Mouse (Mus musculus) intestine, postnatal 0 days (tissue): ENCODE data around the gene Lyzl4. TPM values are rescaled to one million over a fixed set of nuclear protein-coding genes. Genes with fewer than 3 reads are reported as not detected.

ENCODE experiments used
- ATAC-seq: fragments of 200-750 bp; cut with Nextera tagmentation; 2 replicates; pipeline ENCODE4 v1.8.0; 2017; ENCODE audit warnings: mild to moderate bottlenecking, moderate TSS enrichment, moderate library complexity
- H3K27ac ChIP-seq: fragments of 300-500 bp; sonication (generic); 2 replicates; pipeline ENCODE4 v1.5.1; 2014; ENCODE audit warnings: mild to moderate bottlenecking, low read depth, low read length, moderate library complexity
- H3K27me3 ChIP-seq: fragments of 300-500 bp; sonication (generic); replicated peaks from 2 replicates; pipeline ENCODE4 v1.6.1; 2014; ENCODE audit warnings: low read length, mixed read lengths; ENCODE audit not compliant: control insufficient read depth, insufficient read depth
- H3K36me3 ChIP-seq: fragments of 300-500 bp; sonication (generic); 2 replicates; pipeline ENCODE4 v1.6.1; 2014; ENCODE audit warnings: mild to moderate bottlenecking, moderate library complexity; ENCODE audit not compliant: control insufficient read depth, insufficient read depth
- H3K4me1 ChIP-seq: fragments of 300-500 bp; sonication (generic); replicated peaks from 2 replicates; pipeline ENCODE4 v1.6.1; 2014; ENCODE audit warnings: antibody characterized with exemption, low read length, mixed read lengths; ENCODE audit not compliant: control insufficient read depth, insufficient read depth
- H3K4me2 ChIP-seq: fragments of 300-500 bp; sonication (generic); replicated peaks from 2 replicates; pipeline ENCODE4 v1.6.1; 2014; ENCODE audit warnings: low read depth, mild to moderate bottlenecking, moderate library complexity
- H3K4me3 ChIP-seq: fragments of 300-500 bp; sonication (generic); 2 replicates; pipeline ENCODE4 v1.5.1; 2014; ENCODE audit warnings: low read depth, low read length
- H3K9ac ChIP-seq: fragments of 300-500 bp; sonication (generic); 2 replicates; pipeline ENCODE4 v1.6.1; 2014; ENCODE audit warnings: mild to moderate bottlenecking, low read depth, low read length
- H3K9me3 ChIP-seq: fragments of 300-500 bp; sonication (generic); 2 replicates; pipeline ENCODE4 v1.6.1; 2016; ENCODE audit warnings: mixed run types; ENCODE audit not compliant: control insufficient read depth
- CTCF ChIP-seq: sonication (generic); IDR thresholded peaks from 2 replicates; pipeline ENCODE4 v1.5.1; 2016; ENCODE audit warnings: low read depth, mild to moderate bottlenecking, control low read depth, antibody characterized with exemption, moderate library complexity
- WGBS: fragments of 180-500 bp; shearing (Covaris S2); extraction: QIAGEN DNeasy Blood & Tissue Kit; methylation state at CpG from one replicate; pipeline ENCODE4 v1.1.7; 2014; 5-methylcytosine and 5-hydroxymethylcytosine counted together
- polyA plus RNA-seq: library from polyadenylated mRNA; unstranded; fragments of >200 nt; fragmentation: Nextera tagmentation; extraction: Ambion mirVana; gene quantifications from 2 replicates; pipeline ENCODE4 v1.2.1, GENCODE M21; 2015

Gene Lyzl4
- polyA plus RNA-seq, 1 experiment from 2014 or later, result 0.34 TPM

DNA sequence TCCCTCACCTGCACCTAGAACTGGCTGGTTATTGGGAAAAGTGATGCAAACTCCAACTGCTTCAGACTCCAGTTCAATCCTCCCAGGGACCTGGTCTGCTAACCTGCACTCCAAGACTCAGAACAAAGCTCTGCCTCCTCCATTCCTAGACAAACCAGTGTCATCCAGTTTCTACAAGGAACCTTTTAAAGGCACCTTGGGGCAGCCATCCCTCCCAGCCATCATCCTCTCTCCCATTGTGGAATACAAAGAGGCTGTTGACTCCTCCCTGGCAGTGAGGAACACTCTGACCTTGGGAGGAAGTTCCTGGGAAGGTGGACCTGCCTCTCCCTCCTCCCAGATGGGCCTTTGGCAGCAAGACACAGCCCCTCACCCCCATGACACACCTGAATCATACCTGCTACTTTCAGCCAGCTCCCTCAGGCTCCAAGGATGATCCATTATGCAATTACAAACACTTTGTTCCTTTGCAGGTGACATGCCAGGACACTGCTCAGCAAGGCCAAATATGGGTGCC lies 27.6 kb downstream of the Lyzl4 start:
- TF ChIP-seq CTCF, result no peak
- H3K4me2 ChIP-seq, result no peak overlapping the region
- peaks cover 4% of the 10 kb centered on the region for H3K27me3 ChIP-seq
- H3K9me3 ChIP-seq, result no peaks in the 10 kb centered on the region
- no peaks in the 10 kb centered on the region for H3K4me1 ChIP-seq
- ATAC-seq, result no peak
- no peak overlapping the region for H3K9ac ChIP-seq
- no peak overlapping the region for H3K4me3 ChIP-seq
- H3K27ac ChIP-seq, result no peak overlapping the region
- no peaks in the 10 kb centered on the region for H3K36me3 ChIP-seq

DNA sequence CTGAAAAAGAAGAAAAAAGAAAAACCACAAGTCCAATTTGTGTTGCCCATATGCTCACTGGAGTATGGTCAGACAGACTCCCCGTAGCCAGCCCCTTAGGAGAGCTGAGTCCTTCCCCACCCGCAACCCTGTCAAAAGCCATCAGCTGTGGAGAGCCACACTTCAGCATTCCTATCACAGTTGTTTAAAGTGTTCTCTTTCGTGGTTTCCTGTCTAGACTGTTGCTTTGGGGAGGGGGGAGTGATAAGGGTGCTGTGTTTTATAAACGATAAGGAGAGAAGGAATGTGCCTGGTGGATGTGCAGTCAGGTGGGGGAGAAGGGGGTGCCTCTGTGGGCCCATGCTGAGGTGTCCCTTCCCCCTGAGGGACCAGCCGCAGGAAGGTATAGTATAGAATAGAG lies 28.7 kb downstream of the Lyzl4 start:
- Histone ChIP-seq H3K9me3 (no peaks in the 10 kb centered on the region), H3K27ac (no peak overlapping the region), H3K4me2 (no peak overlapping the region), H3K4me3 (no peak overlapping the region), H3K36me3 (no peaks in the 10 kb centered on the region), H3K27me3 (peaks cover 4% of the 10 kb centered on the region; the same call in 1 of the 2 replicates), H3K4me1 (no peaks in the 10 kb centered on the region), H3K9ac (no peak overlapping the region)
- 40% methylated on average over 5 of the region's 5 CpGs for WGBS
- TF ChIP-seq CTCF, result no peak
- no peak for ATAC-seq

DNA sequence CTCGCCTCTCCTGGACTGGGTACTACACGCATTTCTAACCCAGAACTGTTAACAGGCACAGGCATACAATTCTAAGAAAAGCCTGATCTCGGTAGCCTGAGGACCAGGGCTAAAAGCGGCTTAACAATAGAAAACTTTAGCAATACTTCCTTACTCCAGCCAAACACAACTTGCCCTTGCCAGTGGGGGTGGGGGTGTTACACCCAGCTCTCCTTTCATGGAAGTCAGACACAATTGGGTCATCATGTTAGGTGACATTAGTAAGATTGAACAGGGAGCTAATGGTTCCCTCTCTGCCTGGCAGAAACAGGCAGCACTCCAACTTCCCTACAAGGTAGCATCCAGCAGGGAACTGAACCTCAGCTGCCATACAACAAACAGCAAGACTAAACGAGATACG lies 32.5 kb downstream of the Lyzl4 start:
- H3K4me2 ChIP-seq, result no peak overlapping the region
- H3K27me3 ChIP-seq, result peaks cover 4% of the 10 kb centered on the region; the same call in 1 of the 2 replicates
- no peak overlapping the region for H3K27ac ChIP-seq
- no peak for TF ChIP-seq CTCF
- no peak for ATAC-seq
- H3K36me3 ChIP-seq, result no peaks in the 10 kb centered on the region
- H3K4me1 ChIP-seq, result no peaks in the 10 kb centered on the region
- 66% methylated on average over 6 of the region's 6 CpGs for WGBS
- H3K9ac ChIP-seq, result no peak overlapping the region
- H3K9me3 ChIP-seq, result no peaks in the 10 kb centered on the region
- no peak overlapping the region for H3K4me3 ChIP-seq

DNA sequence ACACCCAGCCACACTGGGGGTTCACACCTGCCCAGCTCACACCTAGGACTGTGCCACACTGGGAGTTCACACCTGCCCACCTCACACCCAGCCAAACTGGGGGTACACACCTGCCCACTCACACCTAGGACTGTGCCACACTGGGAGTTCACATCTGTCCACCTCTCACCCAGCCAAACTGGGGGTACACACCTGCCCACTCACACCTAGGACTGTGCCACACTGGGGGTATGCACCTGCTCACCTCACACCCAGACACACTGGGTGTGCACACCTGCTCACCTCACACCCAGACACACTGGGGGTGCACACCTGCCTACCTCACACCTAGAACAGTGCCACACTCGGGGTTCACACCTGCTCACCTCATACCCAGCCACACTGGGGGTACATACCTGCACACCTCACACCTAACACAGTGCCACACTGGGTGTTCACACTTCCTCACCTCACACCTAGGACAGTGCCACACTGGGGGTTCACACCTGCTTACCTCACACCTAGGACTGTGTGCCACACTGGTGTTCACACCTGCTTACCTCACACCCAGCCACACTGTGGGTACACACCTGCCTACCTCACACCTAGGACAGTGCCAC lies 35.3 kb downstream of the Lyzl4 start:
- Histone ChIP-seq H3K4me3 (no peak overlapping the region), H3K27ac (no peak overlapping the region), H3K4me2 (no peak overlapping the region), H3K9ac (no peak overlapping the region), H3K27me3 (peaks cover 4% of the 10 kb centered on the region; the same call in 1 of the 2 replicates), H3K4me1 (no peaks in the 10 kb centered on the region), H3K9me3 (no peaks in the 10 kb centered on the region), H3K36me3 (no peaks in the 10 kb centered on the region)
- 57% methylated on average over 1 of the region's 1 CpGs for WGBS
- no peak for ATAC-seq
- no peak for TF ChIP-seq CTCF

DNA sequence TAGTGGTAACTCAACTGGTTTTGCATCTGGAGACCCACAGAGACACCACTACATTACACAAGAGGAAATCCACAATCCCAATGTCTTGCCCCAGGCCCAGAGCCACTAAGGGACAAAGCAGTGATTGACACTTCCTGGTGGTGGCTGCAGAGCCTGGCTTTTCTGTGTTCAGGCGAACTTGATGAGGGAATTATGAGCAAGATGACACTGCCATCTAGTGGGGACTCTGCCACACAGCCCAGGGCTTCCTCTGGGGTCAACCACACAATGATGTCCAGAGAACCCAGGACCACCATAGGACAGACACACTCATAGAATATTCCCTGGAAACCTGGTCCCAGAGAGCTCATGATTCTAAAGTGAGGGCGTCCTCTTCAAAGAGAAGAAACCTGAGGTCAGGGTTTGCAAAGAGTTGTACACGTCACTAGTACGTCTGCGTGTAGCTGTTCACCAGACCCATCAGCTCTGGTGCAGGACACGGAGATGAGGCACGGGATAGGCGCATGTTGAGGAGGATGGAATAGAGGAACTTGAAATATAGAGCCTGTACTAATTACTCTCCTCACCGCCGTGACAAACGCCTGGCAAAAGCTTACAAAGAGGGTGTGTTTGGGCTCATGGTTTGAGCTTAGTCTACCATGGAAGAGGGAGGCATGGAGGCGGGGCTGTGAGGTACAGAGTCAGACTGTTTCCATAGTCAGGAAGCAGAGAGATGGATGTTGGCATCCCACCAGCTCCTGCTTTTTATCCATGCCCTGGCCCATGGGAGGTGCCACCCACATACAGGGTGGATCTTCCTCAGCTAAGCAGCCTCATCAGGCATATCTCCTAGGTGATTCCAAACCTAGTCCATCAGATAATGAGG lies 36.2 kb downstream of the Lyzl4 start:
- H3K4me1 ChIP-seq, result no peaks in the 10 kb centered on the region
- no peak overlapping the region for H3K4me2 ChIP-seq
- peaks cover 4% of the 10 kb centered on the region; the same call in 1 of the 2 replicates for H3K27me3 ChIP-seq
- peak; percentile 40; the same call in 1 of the 2 replicates for ATAC-seq
- no peak overlapping the region for H3K9ac ChIP-seq
- no peaks in the 10 kb centered on the region for H3K36me3 ChIP-seq
- H3K9me3 ChIP-seq, result no peaks in the 10 kb centered on the region
- H3K4me3 ChIP-seq, result no peak overlapping the region
- H3K27ac ChIP-seq, result no peak overlapping the region
- peak; percentile 95 for TF ChIP-seq CTCF
- 58% methylated on average over 12 of the region's 12 CpGs for WGBS

DNA sequence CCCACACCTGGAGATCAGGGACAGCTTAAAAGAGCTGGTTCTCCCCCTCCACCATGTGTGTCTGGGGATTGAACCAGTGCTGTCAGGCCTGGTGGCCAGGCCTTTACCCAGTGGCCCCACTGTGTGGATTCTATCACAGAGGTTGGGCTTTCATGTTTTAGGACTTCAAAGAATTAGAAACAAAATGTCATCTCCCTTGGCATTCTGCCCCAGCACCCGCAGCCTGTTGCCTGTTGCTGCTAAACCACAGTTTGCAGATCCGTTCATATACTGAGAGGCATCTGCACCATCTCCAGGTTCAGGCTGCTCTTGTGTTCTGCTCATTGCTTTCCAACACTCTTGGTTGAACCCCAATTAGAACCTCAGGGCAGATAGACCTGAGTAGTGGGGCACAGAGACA lies 39.5 kb downstream of the Lyzl4 start:
- TF ChIP-seq CTCF, result no peak
- 73% methylated on average over 2 of the region's 2 CpGs for WGBS

More for the DNA sequence above, 39.5 kb downstream of the Lyzl4 start:
- no peaks in the 10 kb centered on the region for H3K4me1 ChIP-seq
- H3K4me2 ChIP-seq, result no peak overlapping the region
- H3K9me3 ChIP-seq, result no peaks in the 10 kb centered on the region
- H3K4me3 ChIP-seq, result no peak overlapping the region
- no peak for ATAC-seq
- H3K9ac ChIP-seq, result no peak overlapping the region
- H3K27ac ChIP-seq, result no peak overlapping the region
- H3K36me3 ChIP-seq, result no peaks in the 10 kb centered on the region
- no peaks in the 10 kb centered on the region for H3K27me3 ChIP-seq
